Mouse (Mus musculus) G1E (cell line): ENCODE measurements around the gene Mecom. TPM values are rescaled to one million over a fixed set of nuclear protein-coding genes. Genes with fewer than 3 reads are reported as not detected.

Experiments
- ATAC-seq: 2 replicates; pipeline ENCODE4 v1.8.0; 2016; ENCODE audit warnings: mild to moderate bottlenecking; ENCODE audit not compliant: insufficient number of reproducible peaks, poor library complexity, low FRiP score, severe bottlenecking; ENCODE audit errors: extremely low read depth
- DNase-seq: peaks from one replicate; pipeline ENCODE4 v3.0.0; 2012; ENCODE audit warnings: low spot score
- H3K27me3 ChIP-seq: 2 replicates; pipeline ENCODE4 v1.6.1; 2012; ENCODE audit warnings: mild to moderate bottlenecking, low read length, inconsistent platforms; ENCODE audit not compliant: insufficient read depth
- H3K36me3 ChIP-seq: replicated peaks from 2 replicates; pipeline ENCODE3; 2012; ENCODE audit warnings: mild to moderate bottlenecking, inconsistent platforms
- H3K4me1 ChIP-seq: 2 replicates; pipeline ENCODE4 v1.6.1; 2012; ENCODE audit warnings: low read depth, low read length, inconsistent platforms, mixed read lengths; ENCODE audit not compliant: insufficient read depth
- H3K4me3 ChIP-seq: 2 replicates; pipeline ENCODE4 v1.5.1; 2012; ENCODE audit warnings: low read depth, mild to moderate bottlenecking, inconsistent platforms, low read length, moderate library complexity, mixed read lengths
- H3K9me3 ChIP-seq: replicated peaks from 2 replicates; pipeline ENCODE4 v1.6.1; 2012; ENCODE audit warnings: inconsistent platforms
- CTCF ChIP-seq: IDR thresholded peaks from 2 replicates; pipeline ENCODE4 v1.5.1; 2012; ENCODE audit warnings: low read depth, low read length, inconsistent platforms, mixed read lengths
- GATA1 ChIP-seq: IDR thresholded peaks from 2 replicates; pipeline ENCODE4 v1.6.1; 2012; ENCODE audit warnings: borderline replicate concordance, low read length, inconsistent platforms, mixed read lengths
- GATA2 ChIP-seq: IDR thresholded peaks from 2 replicates; pipeline ENCODE4 v1.6.1; 2012; ENCODE audit warnings: low read depth, low read length, inconsistent platforms, borderline replicate concordance
- POLR2AphosphoS5 ChIP-seq: IDR thresholded peaks from 2 replicates; pipeline ENCODE4 v1.6.1; 2012; ENCODE audit warnings: low read depth, low read length, inconsistent platforms; ENCODE audit not compliant: insufficient replicate concordance
- TAL1 ChIP-seq: conservative IDR thresholded peaks from 2 replicates; pipeline ENCODE4 v1.6.1; 2012; ENCODE audit warnings: low read depth, low read length, inconsistent platforms, mixed read lengths
- polyA plus RNA-seq: library from polyadenylated mRNA; stranded (reverse); fragments of >175 nt; gene quantifications from 2 replicates; pipeline ENCODE4 v1.2.3, GENCODE M21; 2012
- total RNA-seq, 2 experiments: library from RNA; stranded (forward) in 1 of 2; stranded (reverse) in 1 of 2; fragments of 200-1000 nt in 1 of 2; fragments of >200 nt in 1 of 2; fragmentation: Nextera tagmentation in 1 of 2; gene quantifications; 2 replicates each; pipeline ENCODE4 v1.2.3; 2014 to 2017

The Mecom gene
- total and polyA plus RNA-seq, 3 experiments: 0.05 TPM; not detected in 2

- ATAC-seq (no peak), DNase-seq (no peak)
- Histone ChIP-seq H3K4me1 (no peaks in the 10 kb centered on the region), H3K4me3 (no peak overlapping the region), H3K9me3 (peaks cover 7% of the 10 kb centered on the region), H3K27me3 (no peaks in the 10 kb centered on the region), H3K36me3 (no peaks in the 10 kb centered on the region)
- no peak for TF ChIP-seq GATA2
- no peak for TF ChIP-seq GATA1
- no peak for TF ChIP-seq POLR2AphosphoS5
- no peak for TF ChIP-seq TAL1
- no peak for TF ChIP-seq CTCF
Measured at GRCm38 (mm10) chr3:30010889-30011288, 536.9 kb downstream of the Mecom start.

GRCm38 (mm10) chr3:30009596-30009995, 538.2 kb downstream of the Mecom start:
- no peak for ATAC-seq
- H3K4me3 ChIP-seq: no peak overlapping the region

GRCm38 (mm10) chr3:30004888-30005405, 542.9 kb downstream of the Mecom start:
- DNase-seq: no peak
- H3K4me3 ChIP-seq: no peak overlapping the region
- H3K36me3 ChIP-seq: no peaks in the 10 kb centered on the region
- TF ChIP-seq CTCF (no peak), GATA1 (no peak), GATA2 (no peak), TAL1 (no peak), POLR2AphosphoS5 (no peak)
- no peaks in the 10 kb centered on the region for H3K27me3 ChIP-seq
- no peaks in the 10 kb centered on the region for H3K4me1 ChIP-seq
- H3K9me3 ChIP-seq: no peaks in the 10 kb centered on the region
- ATAC-seq: no peak

More at GRCm38 (mm10) chr3:30009596-30009995, 538.2 kb downstream of the Mecom start:
- no peak for DNase-seq
- no peaks in the 10 kb centered on the region for H3K4me1 ChIP-seq
- H3K9me3 ChIP-seq: peaks cover 4% of the 10 kb centered on the region
- H3K36me3 ChIP-seq: no peaks in the 10 kb centered on the region
- no peak for TF ChIP-seq GATA1
- H3K27me3 ChIP-seq: no peaks in the 10 kb centered on the region

GRCm38 (mm10) chr3:30000260-30000659, 547.5 kb downstream of the Mecom start:
- H3K36me3 ChIP-seq: no peaks in the 10 kb centered on the region
- no peak for ATAC-seq
- no peak for TF ChIP-seq GATA1
- no peak for TF ChIP-seq GATA2
- TF ChIP-seq POLR2AphosphoS5: no peak
- no peak for TF ChIP-seq CTCF
- no peak for TF ChIP-seq TAL1
- peaks cover 8% of the 10 kb centered on the region for H3K9me3 ChIP-seq
- no peak overlapping the region for H3K4me3 ChIP-seq
- no peak for DNase-seq
- no peaks in the 10 kb centered on the region for H3K4me1 ChIP-seq
- H3K27me3 ChIP-seq: no peaks in the 10 kb centered on the region

GRCm38 (mm10) chr3:29999035-29999434, 548.8 kb downstream of the Mecom start:
- TF ChIP-seq GATA1 (no peak), TAL1 (no peak)
- no peaks in the 10 kb centered on the region for H3K27me3 ChIP-seq
- no peak overlapping the region for H3K4me3 ChIP-seq
- no peak for ATAC-seq
- no peaks in the 10 kb centered on the region for H3K36me3 ChIP-seq
- DNase-seq: no peak
- no peaks in the 10 kb centered on the region for H3K4me1 ChIP-seq
- peaks cover 13% of the 10 kb centered on the region for H3K9me3 ChIP-seq

GRCm38 (mm10) chr3:29997068-29997467, 550.7 kb downstream of the Mecom start:
- ATAC-seq (no peak), DNase-seq (no peak)
- Histone ChIP-seq H3K36me3 (no peaks in the 10 kb centered on the region), H3K4me3 (no peak overlapping the region), H3K4me1 (no peaks in the 10 kb centered on the region), H3K9me3 (peaks cover 20% of the 10 kb centered on the region), H3K27me3 (no peaks in the 10 kb centered on the region)
- TF ChIP-seq CTCF (no peak), GATA2 (no peak), GATA1 (no peak), TAL1 (no peak), POLR2AphosphoS5 (no peak)

- Histone ChIP-seq H3K36me3 (no peaks in the 10 kb centered on the region), H3K9me3 (peaks cover 20% of the 10 kb centered on the region), H3K4me1 (no peaks in the 10 kb centered on the region), H3K4me3 (no peak overlapping the region), H3K27me3 (no peaks in the 10 kb centered on the region)
- no peak for TF ChIP-seq TAL1
- TF ChIP-seq POLR2AphosphoS5: no peak
- no peak for TF ChIP-seq GATA1
- TF ChIP-seq GATA2: no peak
- no peak for TF ChIP-seq CTCF
- ATAC-seq (no peak), DNase-seq (no peak)
Measured at GRCm38 (mm10) chr3:29993346-29993745, 554.5 kb downstream of the Mecom start.
